Mouse (Mus musculus) urinary bladder, postnatal 10 days (tissue): Measurements from ENCODE around the gene Nupr1.
A peak's percentile ranks its signal among the peaks of the same experiment; 100 is the strongest.

Experiments
- DNase-seq: peaks from one replicate; pipeline ENCODE4 v3.0.0; 2022; ENCODE audit warnings: low spot score

Gene Nupr1

DNA sequence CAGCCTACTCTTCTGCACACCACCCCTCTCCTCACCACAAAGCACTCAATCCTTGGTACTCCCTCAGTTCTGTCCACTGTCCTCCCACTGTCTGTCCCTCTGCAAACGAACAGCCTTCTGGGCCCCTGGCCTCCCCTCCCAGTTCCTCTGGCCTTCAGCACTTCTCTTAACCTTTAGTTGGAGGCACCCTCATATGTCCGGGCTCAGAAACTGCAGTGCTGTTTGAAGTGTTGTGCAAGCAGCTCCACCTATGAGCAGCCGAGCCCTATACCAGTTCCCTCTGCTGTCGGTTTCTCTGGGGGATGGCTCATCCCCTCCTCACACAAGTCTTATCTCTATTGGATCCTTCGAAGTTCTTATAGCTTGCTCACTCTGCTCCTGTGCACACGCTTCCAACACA lies 34.2 kb downstream of the Nupr1 start:
- DNase-seq, result no peak

DNA sequence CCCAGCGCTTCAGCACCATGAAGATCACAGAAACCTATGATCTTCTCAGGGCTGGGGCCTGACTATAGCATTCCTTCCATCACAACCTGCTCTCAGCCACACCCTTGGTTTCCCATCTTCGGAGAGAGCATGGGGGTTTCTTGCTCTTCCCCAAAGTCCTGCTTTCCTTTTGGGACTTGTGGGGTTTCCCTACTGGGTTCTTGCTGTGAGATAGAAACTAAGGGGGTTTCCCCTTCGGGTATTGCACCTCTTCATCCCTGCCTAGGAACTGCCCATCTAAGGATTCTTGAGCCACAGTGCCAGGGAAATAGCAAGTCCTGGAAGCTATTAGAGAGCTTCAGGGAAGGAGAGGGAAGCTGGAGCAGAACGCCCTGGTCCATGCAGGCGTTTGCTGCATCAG lies 34.8 kb downstream of the Nupr1 start:
- no peak for DNase-seq

DNA sequence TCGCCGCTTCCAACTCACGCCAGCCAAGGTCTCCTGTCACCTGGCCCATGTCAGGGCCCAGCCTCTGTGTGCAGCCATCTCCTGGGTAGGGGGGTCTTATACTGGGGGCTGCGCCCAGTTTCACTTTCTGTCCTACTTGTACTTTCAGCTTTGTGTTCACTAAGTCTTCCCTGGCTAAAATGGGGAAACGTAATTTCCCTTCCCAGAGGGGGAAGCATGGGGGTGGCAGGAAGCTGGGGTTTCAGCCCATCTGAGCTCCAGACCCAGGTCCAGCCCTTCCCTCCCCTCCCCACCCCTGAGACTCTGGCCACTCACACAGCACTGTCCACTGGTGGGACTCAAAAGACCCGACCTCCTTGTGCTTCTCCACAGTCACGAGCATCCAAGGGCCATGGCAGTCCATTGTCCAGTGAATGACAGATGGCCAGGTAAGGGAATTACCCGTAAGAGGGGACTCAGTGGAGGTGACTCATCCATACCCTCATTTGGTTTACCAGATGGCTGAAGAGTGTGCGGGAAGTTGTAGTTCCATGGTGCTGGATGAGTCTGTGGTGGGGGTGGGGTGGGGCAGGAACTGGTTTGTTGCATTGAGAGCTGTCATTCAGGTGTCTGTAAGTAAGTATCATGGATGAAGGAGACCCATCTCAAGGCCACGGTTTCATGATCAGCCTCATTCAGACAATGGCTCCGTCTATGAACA lies 35.6 kb downstream of the Nupr1 start, which contains the start of gene Il27:
Gene Il27 (minus strand): TSS at position 80 of the 700 bp plus-strand sequence.
- DNase-seq, result no peak

DNA sequence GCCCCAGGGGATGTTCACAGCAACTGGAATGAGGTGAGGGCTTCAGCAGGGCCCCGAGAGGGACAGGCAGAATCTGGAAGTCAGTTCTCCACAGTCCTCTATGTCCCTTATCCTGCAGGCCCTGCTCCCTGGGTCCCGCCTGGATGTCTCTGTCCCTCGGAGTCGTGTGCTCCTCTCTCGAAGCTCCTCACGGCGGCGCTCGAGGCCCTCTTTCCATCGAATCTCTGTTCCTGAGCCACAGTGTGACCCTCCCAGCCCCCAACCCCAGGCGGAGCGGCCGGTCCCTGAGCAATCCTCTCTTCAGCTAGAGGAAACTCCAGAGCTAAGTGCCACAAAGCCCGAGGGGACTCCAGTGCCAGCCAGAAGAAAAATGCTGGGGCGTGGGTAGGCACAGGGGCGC lies 42.9 kb downstream of the Nupr1 start:
- no peak for DNase-seq

DNA sequence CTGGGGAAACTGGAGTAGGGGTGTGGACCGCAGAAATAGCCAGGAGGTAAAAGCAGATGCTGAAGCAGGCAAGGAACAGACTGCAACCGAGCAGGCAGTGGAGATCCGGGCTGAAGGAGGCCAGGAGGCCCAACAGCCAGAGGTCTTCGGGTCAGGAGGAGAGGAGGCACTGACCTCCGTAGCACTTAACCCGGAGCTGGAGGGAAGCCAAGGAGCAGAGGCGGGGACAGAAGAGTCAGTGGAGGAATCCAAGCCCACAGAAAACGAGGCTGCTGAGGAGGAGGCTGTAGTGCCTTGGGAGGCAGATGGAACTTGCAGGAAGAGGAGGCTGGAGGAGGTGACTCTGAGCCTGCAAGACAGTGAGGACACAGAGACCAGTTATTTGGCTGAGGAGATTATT lies 43.8 kb downstream of the Nupr1 start:
- DNase-seq, result no peak

DNA sequence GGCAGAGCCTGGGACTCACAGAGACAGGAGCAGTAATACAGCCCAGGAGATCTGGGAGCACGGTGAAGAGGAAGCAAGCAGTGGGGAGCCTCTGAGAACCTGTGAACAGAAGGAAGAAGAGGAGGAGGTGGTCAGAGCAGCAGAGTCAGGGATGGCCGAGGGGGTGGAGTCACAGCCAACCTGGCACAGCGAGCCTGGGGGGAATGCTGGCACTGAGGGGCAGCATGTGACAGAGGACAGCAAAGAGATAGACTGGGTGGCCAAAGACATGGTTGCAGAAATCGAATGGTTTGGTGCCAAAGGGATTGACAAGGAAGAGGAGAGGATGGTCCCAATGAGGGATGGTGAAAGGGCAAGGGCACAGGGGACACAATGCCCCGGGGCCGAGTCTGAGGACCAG lies 44.9 kb downstream of the Nupr1 start, which contains the start of gene Cln3:
Gene Cln3 (minus strand): TSS at position 101 of the 400 bp plus-strand sequence.
- no peak for DNase-seq

DNA sequence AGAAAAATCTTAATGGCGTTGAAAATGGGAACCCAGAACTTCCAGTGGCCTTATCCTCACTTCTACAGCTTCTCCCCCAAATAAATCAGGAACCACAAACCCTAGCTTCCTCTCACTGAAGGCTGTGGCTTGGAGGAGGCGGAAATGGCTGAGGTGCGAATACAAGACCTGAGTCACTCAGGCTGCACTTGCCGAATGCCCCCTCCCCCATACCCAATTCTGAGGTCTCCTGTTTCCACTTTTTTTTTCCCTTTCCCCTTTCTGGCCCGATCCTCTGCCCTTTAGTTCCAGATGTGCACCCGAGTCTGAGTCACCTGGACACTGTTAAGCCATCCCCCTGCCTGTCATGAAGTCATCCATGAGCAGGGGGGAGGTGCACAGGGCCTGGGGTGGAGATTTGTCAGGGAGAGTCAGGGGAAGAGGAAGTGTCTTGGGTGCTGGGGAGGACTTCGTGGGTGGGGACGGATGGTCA lies 46.1 kb downstream of the Nupr1 start, which contains the start of gene Apobr:
Gene Apobr (plus strand): TSS at position 437 of the 472 bp plus-strand sequence.
- DNase-seq, result no peak

DNA sequence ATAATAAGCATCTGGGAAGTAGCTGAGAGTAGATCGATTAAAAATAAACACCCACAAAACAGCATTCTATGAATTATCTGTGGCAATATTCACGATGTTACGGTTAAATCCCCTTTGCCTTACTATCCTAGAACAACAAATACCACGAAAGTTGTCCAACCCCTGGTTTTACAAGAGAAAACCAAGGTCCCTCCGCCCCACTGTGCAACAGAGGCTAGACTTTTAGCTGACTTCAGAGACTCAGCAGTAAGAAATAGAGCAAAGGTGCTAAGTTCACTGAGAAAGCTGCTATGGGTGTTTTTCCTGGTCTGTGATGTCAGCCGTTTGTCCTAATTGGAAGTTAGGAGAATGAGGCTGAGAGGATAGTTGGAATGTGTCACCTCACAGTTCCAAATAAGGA lies 46.9 kb downstream of the Nupr1 start:
- DNase-seq, result no peak

DNA sequence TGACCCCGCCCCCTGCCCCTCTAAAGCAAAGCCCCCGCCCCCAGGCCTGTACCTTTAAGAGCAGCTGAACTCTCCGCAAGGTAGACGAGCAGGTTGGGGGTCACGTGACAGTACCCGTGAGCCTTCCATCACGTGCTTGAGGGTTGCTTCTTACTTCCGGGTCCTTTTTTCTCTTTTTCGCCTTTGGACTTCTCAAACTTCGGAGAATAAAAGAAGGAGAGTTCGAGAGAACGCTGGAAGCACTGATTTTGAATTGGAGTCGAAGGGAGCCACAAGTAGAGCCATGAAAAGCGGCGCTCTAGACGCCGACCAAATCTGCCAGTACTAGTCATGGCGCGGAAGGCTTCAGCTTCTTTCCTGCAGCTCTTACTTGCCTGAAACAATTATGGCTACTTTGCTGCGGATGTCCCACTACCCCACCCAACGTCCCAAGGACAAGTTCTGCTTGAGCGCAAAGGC lies 47.4 kb downstream of the Nupr1 start:
- DNase-seq, result peak; percentile 69

DNA sequence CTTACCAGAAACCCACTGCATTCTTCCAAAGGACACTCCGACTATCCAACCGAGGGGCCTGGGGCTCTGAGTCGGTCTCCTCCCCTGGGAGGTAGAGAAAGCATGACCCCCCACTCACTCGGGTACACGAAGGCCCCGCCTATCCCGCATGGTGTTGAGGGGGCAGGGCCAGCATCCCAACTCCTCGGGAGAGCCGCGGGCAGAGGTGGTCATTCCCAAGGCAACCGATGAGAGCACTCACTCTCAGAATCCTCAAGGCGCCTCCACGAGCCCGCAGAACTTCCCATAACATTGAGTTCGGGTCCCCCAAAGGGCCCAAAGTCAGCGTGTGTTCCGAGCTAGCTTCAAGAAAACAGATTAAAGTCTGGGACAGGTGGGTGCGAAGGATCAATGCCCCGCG lies 47.9 kb downstream of the Nupr1 start:
- no peak for DNase-seq

DNA sequence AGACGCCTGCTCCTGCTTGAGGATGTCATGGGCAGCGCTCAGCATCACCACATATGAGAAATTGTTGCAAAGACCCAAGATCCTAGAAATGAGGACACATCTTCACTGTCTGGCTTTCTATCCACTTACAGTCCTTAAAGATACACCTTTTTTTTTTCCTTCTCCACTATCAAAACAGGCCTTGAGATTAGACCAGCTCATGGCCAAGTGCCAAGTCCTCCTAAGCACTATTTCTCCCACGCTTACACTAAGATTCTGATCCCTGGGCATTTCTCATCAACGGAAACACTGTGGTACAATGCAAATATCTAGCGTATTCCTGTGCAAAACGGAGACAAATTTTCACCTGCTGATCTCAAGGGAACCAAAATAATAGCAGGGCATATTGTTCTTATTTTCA lies 49.0 kb downstream of the Nupr1 start:
- no peak for DNase-seq

DNA sequence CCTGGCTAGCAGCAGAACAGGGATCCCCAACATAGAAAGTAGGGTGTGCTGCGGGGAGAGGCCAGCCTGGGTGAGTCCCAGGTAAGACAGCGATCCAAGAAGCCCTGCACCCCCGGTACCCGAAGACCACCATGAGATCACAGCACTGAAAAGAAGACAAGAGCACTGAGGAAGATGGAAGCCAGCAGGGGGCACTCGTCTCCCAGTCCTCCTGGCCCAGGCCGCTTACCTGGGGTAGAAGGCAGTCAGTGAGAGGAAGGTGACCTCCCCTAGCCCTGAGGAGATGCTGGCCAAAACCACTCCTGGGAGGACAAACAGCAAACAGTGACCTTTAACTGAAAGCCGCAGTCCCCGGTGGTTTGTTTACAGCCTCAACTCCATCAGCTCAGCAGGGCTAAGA lies 51.5 kb downstream of the Nupr1 start:
- DNase-seq, result no peak

DNA sequence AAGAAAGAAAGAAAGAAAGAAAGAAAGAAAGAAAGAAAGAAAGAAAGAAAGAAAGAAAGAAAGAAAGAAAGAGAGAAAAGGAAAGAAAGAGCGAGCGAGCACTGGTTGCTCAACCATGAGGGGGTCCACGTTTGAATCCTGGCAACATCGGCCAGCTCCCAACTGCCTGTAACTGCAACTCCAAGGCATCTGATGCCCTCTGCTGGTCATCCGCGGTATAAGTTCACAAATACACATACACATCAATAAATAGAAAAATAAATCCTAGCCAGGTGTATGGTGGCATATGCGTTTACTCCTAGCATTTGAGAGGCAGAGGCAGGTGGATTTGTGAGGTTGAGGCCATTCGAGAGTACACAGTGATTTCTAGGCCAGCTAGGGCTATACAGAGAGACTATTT lies 53.7 kb downstream of the Nupr1 start:
- DNase-seq, result no peak
